Mouse (Mus musculus) ES-CJ7 (cell line): ENCODE measurements around the gene Ttc23.

Experiments
- DNase-seq: peaks from one replicate; pipeline ENCODE4 v3.0.0; 2011; ENCODE audit warnings: low read depth, low spot score

The Ttc23 gene

DNA sequence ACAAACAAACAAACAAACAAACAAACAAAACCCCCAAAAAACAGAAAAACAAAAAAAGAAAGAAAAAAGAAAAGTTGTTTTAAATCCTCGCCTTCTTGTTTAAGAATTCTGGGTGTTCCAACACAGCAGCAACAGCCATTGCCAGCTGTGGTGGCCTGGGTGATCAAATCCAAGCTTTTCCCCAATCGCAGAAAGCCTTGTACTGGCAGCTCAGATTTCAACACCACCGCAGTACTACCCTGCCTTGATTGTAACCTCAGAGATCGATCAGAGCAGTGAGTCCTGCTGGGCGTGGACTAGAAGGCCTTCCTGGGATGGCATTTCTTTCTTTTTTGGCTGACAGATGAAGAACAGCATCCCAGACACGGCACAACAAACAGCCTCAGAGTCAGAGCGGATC is 48.7 kb downstream of the Ttc23 start:
- no peak for DNase-seq

GRCm38 (mm10) chr7:67697892-67698630 is 50.9 kb downstream of the Ttc23 start:
- DNase-seq, result no peak

GRCm38 (mm10) chr7:67699301-67699700 is 52.1 kb downstream of the Ttc23 start:
- no peak for DNase-seq

DNA sequence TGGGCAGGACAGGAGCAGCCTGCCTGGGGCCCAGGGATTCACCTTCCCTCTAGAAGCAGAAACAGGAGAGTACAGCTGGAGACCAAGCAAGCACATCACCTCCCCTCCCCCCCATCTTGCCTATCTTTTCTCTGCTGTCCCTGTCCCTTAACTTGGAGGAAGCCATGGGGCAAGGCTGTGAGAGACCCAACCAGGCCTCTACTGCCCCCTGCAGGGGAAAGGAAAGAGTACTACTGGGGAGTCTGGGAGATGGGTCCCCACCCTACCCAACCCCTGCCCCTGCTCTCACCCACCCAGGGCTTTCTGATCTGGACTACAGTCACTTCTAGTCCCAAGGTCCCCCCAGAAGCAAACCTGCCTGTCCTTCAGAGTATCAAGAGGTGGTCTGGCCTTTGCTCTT is 53.6 kb downstream of the Ttc23 start:
- peak; percentile 70 for DNase-seq

- DNase-seq, result no peak
These were observed 54.2 kb downstream of the Ttc23 start for GRCm38 (mm10) chr7:67701252-67701914.

GRCm38 (mm10) chr7:67708160-67708559 is 61.0 kb downstream of the Ttc23 start:
- no peak for DNase-seq

DNA sequence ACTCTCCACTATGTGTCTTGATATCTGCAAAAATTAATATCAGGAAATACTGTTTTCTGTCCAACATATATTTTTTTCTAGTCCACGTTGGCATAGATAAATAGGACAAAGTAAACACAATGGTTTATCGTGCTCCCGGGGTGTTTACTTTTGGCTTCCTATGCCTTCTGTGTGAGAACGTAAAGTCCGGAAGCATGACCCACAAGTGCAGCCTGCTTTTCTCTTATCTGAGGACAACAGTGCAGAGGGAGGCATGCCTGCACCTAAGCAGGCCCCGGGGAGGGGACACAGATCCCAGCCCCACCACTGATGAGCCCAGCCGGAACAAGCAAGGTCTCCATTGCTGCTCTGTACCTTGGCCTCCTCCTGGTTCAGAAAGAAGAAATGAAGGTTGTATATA is 63.0 kb downstream of the Ttc23 start:
- no peak for DNase-seq

- DNase-seq, result no peak
These were observed 66.8 kb downstream of the Ttc23 start for GRCm38 (mm10) chr7:67713820-67714510.

DNA sequence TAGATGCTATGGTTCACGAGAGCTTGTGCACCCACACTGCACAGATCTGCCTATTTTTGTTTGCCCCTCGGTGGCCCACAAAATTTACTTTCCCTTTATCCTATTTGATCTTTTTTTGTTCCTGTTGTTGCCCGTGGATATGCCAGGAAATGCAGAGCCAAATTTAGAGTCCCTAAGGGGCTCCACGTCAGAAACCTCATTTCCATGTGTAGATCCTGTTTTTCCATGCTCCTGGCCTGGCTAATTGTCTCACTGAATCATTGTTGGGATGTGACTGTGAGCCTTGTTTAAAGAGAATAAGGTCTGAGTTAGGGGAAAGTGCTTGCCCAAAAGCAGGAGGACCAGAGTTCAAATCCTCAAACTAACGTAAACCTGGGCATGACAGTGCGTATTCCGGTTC is 68.0 kb downstream of the Ttc23 start:
- DNase-seq, result no peak

DNA sequence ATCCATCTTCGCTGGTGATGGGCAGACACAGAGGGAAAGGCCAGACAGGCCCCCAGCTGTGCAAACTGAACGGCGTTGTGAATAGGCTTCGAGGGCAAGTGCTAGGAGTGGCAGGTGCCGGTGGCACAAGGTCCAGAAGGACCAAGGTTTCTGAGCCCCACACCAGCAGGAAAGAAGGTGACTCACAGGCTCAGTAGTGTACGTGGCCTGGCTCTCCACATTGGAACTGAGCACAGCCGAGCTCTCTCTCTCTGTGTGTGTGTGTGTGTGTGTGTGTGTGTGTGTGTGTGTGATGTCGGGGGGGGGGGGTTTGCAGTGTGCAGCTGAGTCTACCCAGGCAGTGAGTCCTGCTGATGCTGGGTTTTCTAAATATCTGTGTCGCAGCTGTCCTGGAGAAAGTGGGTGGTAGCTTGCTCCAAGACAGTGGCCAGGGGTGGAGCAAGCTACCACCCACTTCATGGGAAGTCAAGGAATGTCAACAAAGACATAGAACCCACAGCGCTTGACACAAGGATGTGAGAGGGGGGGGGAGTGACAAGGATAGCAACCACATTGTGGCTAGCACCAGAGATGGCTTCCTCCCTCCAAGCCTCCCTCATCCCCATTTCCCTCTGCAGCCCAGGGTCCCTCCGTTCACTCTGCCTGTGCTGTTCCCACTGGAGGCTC is 69.1 kb downstream of the Ttc23 start:
- DNase-seq, result no peak

DNA sequence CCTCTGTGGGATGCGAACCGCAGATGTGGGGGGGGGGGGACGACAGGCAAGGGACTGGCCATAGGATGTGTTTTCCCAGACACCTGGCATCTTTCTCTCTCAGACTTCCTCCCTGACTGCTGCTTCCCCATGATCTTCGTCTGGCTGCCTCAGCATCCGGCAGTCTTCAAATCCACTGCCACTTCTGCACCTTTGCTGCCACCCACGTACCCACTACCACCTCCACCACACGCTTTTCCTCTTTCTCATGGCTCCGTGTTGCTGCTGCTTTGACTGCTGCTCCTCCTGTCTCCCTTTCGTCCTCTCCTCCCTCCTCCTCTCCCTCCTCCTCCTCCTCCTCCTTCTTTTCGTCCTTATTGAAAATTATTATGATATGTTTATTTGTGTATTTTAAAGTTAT is 69.7 kb downstream of the Ttc23 start:
- DNase-seq, result no peak

- no peak for DNase-seq
These were observed 70.3 kb downstream of the Ttc23 start for GRCm38 (mm10) chr7:67717520-67717919.

GRCm38 (mm10) chr7:67718804-67719203 is 71.6 kb downstream of the Ttc23 start:
- DNase-seq, result no peak

GRCm38 (mm10) chr7:67722163-67722562 is 75.0 kb downstream of the Ttc23 start:
- DNase-seq, result peak; percentile 85

GRCm38 (mm10) chr7:67724536-67724935 is 77.3 kb downstream of the Ttc23 start:
- DNase-seq, result no peak

- no peak for DNase-seq
These were observed 77.8 kb downstream of the Ttc23 start for GRCm38 (mm10) chr7:67725016-67725415.

- no peak for DNase-seq
These were observed 81.0 kb downstream of the Ttc23 start for GRCm38 (mm10) chr7:67728203-67728602.

GRCm38 (mm10) chr7:67728809-67729208 is 81.6 kb downstream of the Ttc23 start:
- no peak for DNase-seq

DNA sequence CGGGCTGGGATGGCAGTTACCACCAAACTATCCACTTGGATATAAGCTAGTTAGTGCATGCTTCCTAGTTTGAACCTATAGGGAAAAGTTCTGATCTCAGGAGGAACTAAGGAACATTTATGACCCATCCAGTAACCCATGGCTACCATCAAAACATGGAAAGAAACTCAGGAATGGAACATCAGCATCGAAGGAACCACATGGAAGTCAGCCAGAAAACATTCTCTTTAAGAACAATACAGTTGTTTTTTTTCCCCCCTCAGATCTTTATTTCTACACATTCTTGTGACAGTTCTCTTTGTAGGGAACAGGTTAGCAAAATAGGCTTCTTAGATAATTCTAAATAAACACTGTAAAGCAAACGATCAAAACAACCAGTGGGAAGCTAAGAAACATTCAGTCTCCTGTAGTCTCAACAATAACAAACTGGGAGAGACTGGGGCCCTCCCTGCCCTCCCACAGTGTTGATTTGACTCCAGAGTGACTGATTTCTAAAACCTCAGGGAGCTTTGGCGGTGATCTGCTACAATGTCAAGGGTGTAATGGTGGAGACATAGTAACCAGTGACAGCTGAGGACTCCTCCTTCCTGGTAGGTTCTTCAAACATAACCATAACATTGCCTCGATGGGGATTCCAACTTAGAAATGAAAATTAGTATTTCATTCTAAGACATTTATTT is 83.4 kb downstream of the Ttc23 start:
- no peak for DNase-seq

- no peak for DNase-seq
These were observed 85.1 kb downstream of the Ttc23 start for GRCm38 (mm10) chr7:67732276-67732675.

- DNase-seq, result no peak
These were observed 93.2 kb downstream of the Ttc23 start for GRCm38 (mm10) chr7:67740382-67740781.

GRCm38 (mm10) chr7:67740796-67741195 is 93.6 kb downstream of the Ttc23 start:
- DNase-seq, result no peak
